Mouse (Mus musculus) erythroblast, embryonic 14.5 days (primary cell): ENCODE measurements around the gene Gpatch1. TPM values are rescaled to one million over a fixed set of nuclear protein-coding genes. Genes with fewer than 3 reads are reported as not detected.

Experiments
- H3K27me3 ChIP-seq: 2 replicates; pipeline ENCODE4 v1.6.1; 2012; ENCODE audit warnings: inconsistent platforms; ENCODE audit not compliant: control insufficient read depth
- H3K36me3 ChIP-seq: 2 replicates; pipeline ENCODE4 v1.6.1; 2012; ENCODE audit warnings: mild to moderate bottlenecking, inconsistent platforms; ENCODE audit not compliant: control insufficient read depth
- H3K4me1 ChIP-seq: 2 replicates; pipeline ENCODE4 v1.6.1; 2012; ENCODE audit warnings: inconsistent platforms; ENCODE audit not compliant: control insufficient read depth
- H3K4me3 ChIP-seq: replicated peaks from 2 replicates; pipeline ENCODE3; 2012; ENCODE audit warnings: moderate library complexity, mild to moderate bottlenecking, inconsistent platforms
- H3K9me3 ChIP-seq: 2 replicates; pipeline ENCODE4 v1.6.1; 2012; ENCODE audit warnings: low read length, inconsistent platforms, mixed read lengths; ENCODE audit not compliant: control insufficient read depth
- GATA1 ChIP-seq: IDR thresholded peaks from 2 replicates; pipeline ENCODE4 v1.6.1; 2012; ENCODE audit warnings: low read length, inconsistent platforms, mixed read lengths
- TAL1 ChIP-seq: IDR thresholded peaks from 3 replicates; pipeline ENCODE4 v1.6.1; 2012; ENCODE audit warnings: low read length, inconsistent platforms, mixed read lengths
- polyA plus RNA-seq: library from polyadenylated mRNA; stranded (reverse); fragments of >175 nt; gene quantifications from 2 replicates; pipeline ENCODE4 v1.2.3, GENCODE M21; 2012

Gene Gpatch1
- polyA plus RNA-seq, 1 experiment = 0.41 TPM

DNA sequence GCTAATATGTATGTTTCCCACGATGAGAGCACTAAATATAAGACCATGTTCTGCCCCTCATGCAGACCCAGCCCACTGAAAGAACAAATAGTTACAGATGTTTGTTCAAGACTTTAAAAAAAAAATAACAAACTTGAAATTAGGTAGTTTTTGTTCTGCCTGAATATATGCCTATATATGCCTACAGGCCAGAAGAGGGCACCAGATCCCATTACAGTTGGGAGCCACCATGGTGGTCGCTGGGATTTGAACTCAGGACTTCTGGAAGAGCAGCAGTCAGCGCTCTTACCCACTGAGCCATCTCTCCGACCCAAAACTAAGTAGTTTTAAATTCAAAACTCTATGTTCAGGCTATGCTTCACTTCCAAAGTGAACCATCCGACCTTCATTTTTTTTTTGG is 20.4 kb downstream of the Gpatch1 start:
- Histone ChIP-seq H3K9me3 (no peaks in the 10 kb centered on the region), H3K4me3 (no peak overlapping the region), H3K27me3 (no peaks in the 10 kb centered on the region), H3K36me3 (peaks cover 64% of the 10 kb centered on the region), H3K4me1 (no peaks in the 10 kb centered on the region)
- TF ChIP-seq TAL1 = no peak
- no peak for TF ChIP-seq GATA1

DNA sequence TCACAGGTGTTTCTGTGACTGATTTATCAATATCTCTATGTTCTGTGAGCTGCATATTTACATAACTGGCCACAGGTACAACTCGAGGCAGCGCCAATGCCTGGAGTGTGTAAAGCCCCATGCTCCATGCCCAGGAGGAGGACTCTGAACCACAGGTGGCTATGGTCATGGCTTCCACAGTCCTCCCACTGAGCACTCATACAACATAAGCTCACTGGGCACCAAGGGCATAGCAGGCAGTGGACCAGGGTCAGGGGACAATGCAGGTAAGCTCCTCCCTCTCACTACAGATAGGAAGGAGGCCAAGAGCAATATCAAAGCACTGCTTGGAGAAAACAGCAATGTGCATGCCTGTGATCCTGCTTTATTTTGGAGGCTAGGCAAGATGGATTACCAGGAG is 22.6 kb downstream of the Gpatch1 start:
- H3K4me1 ChIP-seq = no peaks in the 10 kb centered on the region
- H3K27me3 ChIP-seq = no peaks in the 10 kb centered on the region
- peaks cover 65% of the 10 kb centered on the region for H3K36me3 ChIP-seq
- TF ChIP-seq GATA1 = no peak
- TF ChIP-seq TAL1 = no peak
- H3K9me3 ChIP-seq = no peaks in the 10 kb centered on the region
- H3K4me3 ChIP-seq = no peak overlapping the region

DNA sequence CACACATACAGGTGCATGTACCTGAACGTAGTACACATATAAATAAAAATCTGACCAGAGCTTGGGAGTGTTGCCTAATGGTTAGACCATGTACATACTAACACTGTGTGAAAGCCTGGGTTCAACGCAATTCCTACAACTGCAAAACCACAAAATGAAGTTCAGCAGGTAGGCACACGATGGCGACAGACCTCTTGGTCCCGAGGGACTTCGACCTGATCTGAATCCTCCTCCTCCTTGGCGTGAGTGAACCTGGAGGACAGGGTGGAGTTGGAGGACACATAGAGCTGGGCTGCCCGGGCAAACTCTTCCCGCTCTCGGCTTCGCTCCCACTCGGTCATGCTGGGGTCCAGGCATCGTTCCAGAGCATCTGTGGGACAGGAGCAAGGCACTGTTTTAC is 24.8 kb downstream of the Gpatch1 start:
- no peaks in the 10 kb centered on the region for H3K27me3 ChIP-seq
- no peaks in the 10 kb centered on the region for H3K9me3 ChIP-seq
- TF ChIP-seq GATA1 (no peak), TAL1 (no peak)
- H3K4me1 ChIP-seq = no peaks in the 10 kb centered on the region
- no peak overlapping the region for H3K4me3 ChIP-seq
- H3K36me3 ChIP-seq = peaks cover 70% of the 10 kb centered on the region

DNA sequence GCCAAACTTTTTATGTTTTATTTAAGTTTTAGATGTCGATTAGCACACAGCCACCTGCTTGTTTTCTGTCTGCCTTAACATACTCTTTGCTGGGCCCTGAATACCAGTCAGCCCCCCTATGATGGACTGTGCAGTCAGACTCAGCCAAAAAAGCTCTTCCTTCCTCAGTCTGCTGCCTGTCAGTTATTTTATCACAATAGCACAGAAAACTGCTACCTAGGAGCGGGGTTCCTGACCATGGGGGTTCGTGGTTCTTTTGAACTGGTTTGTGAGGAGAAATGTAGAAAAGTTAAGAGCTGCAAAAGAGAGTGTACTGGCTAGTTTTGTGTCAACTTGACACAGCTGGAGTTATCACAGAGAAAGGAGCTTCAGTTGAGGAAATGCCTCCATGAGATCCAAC is 39.3 kb downstream of the Gpatch1 start:
- TF ChIP-seq TAL1 (no peak), GATA1 (no peak)
- H3K27me3 ChIP-seq = no peaks in the 10 kb centered on the region
- no peak overlapping the region for H3K4me3 ChIP-seq
- peaks cover 28% of the 10 kb centered on the region for H3K9me3 ChIP-seq
- no peaks in the 10 kb centered on the region for H3K4me1 ChIP-seq
- peaks cover 68% of the 10 kb centered on the region for H3K36me3 ChIP-seq

DNA sequence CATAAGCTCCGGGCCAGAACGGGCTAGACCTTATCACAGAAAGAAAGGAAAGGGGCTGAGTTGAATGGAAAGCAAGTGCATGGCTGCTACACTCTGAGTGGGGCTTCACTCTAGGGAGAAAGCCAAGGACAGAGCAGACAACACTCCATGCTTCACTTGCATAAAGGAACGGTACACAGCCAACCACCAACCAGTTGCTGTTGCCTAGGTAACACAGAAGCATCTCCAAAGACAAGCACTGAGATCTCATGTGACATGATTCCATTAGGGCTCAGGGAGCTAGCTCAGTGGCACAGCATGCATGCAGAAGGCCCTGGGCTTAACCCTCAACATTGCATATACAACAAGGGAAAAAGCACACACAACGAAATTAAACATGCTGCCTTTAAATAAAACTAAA is 40.8 kb downstream of the Gpatch1 start:
- Histone ChIP-seq H3K4me3 (no peak overlapping the region), H3K27me3 (no peaks in the 10 kb centered on the region), H3K9me3 (peaks cover 28% of the 10 kb centered on the region), H3K4me1 (no peaks in the 10 kb centered on the region), H3K36me3 (peaks cover 60% of the 10 kb centered on the region)
- TF ChIP-seq TAL1 (no peak), GATA1 (no peak)

DNA sequence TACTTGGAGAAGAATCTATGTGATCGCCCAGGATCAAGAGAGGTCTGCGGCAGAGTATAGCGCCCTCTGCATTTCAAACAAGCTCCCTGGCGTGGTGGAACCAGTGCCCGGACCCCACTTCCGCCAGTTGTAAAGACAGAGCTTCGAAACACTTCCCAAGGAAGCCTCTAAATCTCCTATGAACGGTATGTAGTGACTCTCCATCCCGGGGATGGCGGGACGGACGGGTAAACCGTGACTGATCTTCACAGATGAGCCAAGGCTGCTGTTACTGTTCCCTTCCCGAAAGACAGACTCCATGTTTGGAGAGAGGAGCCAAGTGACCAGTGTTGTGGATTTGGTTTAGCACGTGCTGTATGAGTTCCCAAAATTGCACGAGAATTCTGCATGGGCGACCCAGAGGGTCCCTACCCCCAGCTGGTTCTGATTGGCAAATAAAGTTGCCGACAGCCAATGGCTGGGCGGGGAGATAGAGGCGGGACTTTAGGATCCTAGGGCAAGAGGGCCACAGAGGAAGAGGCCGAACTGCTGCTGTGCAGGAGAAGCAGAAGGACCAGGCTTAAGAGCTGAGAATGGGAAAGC is 48.7 kb downstream of the Gpatch1 start:
- Histone ChIP-seq H3K36me3 (no peaks in the 10 kb centered on the region), H3K27me3 (no peaks in the 10 kb centered on the region), H3K4me1 (peaks cover 8% of the 10 kb centered on the region), H3K9me3 (peaks cover 6% of the 10 kb centered on the region), H3K4me3 (peak overlapping the region; percentile 58)
- TF ChIP-seq TAL1 (no peak), GATA1 (no peak)

DNA sequence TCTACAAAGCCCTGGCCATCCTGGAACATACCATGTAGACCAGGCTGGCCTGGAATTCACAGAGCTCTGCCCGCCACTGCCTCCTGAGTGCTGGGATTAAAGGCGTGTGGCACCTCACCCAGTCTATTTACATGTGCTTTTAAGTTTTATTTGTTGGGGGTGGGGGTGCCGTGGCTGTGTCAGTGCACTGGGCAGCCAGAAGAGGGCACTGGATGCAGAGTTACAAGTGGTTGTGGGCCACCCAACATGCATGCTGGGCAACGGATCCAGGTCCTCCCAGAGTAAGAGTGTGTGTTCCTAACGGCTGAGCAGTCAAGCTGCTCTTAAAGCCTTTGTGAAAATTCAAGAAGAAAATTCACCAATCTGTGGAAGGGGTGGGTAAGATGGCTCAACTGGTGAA is 50.4 kb downstream of the Gpatch1 start:
- 0 out of 2 replicates have a peak, but pooled peaks cover 3% of the 10 kb centered on the region for H3K27me3 ChIP-seq
- H3K36me3 ChIP-seq = no peaks in the 10 kb centered on the region
- peaks cover 2% of the 10 kb centered on the region; the same call in 1 of the 2 replicates for H3K9me3 ChIP-seq
- TF ChIP-seq TAL1 (no peak), GATA1 (no peak)
- H3K4me3 ChIP-seq = no peak overlapping the region
- peaks cover 8% of the 10 kb centered on the region for H3K4me1 ChIP-seq

DNA sequence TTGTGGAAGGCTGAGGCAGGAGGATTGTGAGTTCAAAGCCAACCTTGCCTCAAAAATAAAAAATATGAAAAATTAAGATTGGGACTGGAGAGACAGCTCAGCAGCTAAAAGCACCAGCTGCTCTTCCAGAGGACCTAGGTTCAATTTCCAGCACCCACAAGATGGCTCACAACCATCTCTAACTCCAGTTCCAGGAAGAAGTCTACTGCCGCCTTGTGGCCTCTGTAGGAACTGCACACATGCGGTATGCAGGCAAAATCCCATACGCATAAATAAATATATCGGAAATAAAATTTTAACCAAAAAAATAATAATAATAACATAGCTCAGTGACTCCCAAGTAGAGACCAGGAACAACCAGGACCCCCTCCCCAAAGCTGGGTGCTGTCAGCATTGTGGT is 51.6 kb downstream of the Gpatch1 start:
- Histone ChIP-seq H3K4me1 (peaks cover 8% of the 10 kb centered on the region), H3K36me3 (no peaks in the 10 kb centered on the region), H3K4me3 (no peak overlapping the region), H3K9me3 (peaks cover 2% of the 10 kb centered on the region; the same call in 1 of the 2 replicates), H3K27me3 (0 out of 2 replicates have a peak, but pooled peaks cover 3% of the 10 kb centered on the region)
- TF ChIP-seq TAL1 (no peak), GATA1 (no peak)

DNA sequence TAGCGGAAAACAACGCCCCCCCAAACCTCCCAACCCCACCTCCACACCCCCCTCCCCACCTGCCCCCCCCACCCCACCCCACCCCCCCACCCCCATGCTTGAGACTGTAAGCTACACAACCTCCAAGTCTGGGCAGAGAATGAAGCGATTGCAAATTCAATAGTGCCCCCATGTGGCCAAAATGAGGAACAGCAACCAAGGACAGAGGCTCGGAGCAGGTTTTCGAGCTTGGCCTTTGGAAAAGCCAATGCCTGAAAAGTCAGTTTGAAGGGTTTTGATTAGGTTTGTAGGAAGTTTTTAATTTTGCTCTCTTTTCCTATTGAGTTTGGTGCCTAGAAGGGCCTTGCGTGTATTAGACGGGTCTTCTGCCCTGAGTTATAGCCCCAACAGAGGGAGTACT is 53.5 kb downstream of the Gpatch1 start:
- H3K36me3 ChIP-seq = no peaks in the 10 kb centered on the region
- H3K27me3 ChIP-seq = 0 out of 2 replicates have a peak, but pooled peaks cover 3% of the 10 kb centered on the region
- no peak overlapping the region for H3K4me3 ChIP-seq
- peaks cover 7% of the 10 kb centered on the region for H3K4me1 ChIP-seq
- TF ChIP-seq GATA1 (no peak), TAL1 (no peak)
- peaks cover 2% of the 10 kb centered on the region; the same call in 1 of the 2 replicates for H3K9me3 ChIP-seq
